Comparison of ENCODE assay signal across 8 mouse cellular contexts in genomic region chr11:72135383-72136158, GRCm38 (mm10). TPM values are rescaled to one million over a fixed set of nuclear protein-coding genes. Genes with fewer than 3 reads are reported as not detected.
DNase-seq lines count a peak whose midpoint lies in the region; ATAC-seq and TF ChIP-seq lines count a peak whose summit lies in the region.

Gene Pitpnm3, minus strand, starts transcription at chr11:72135778.

- H3K9ac ChIP-seq in kidney, postnatal 0 days (ENCODE audit: low read depth, low read length) = peak within 1 kb of the TSS; percentile 52

- TF ChIP-seq POLR2A in lung, adult 2 months (IDR thresholded peaks at IDR 0.05; ENCODE audit: borderline replicate concordance, extremely low read depth, low read depth, low read length) = no peak

- H3K4me2 ChIP-seq in kidney, postnatal 0 days (ENCODE audit: low read length) = peak within 1 kb of the TSS; percentile 85

- WGBS in kidney, postnatal 0 days = 2% methylated on average over 71 of the region's 107 CpGs
- WGBS in lung, adult 2 months = 2% methylated on average over 97 of the region's 107 CpGs

- H3K4me1 ChIP-seq in kidney, postnatal 0 days (replicated peaks; ENCODE audit: insufficient read depth, low read length) = peaks cover 9% of the 10 kb centered on the region; the same call in 1 of the 2 replicates
- H3K4me1 ChIP-seq in lung, adult 2 months (ENCODE audit: control insufficient read depth, insufficient read depth, low read length) = peaks cover 32% of the 10 kb centered on the region

- TF ChIP-seq CTCF in kidney, postnatal 0 days (IDR thresholded peaks at IDR 0.05; ENCODE audit: low read depth) = no peak
- no peak for TF ChIP-seq CTCF in lung, adult 2 months (IDR thresholded peaks at IDR 0.05; ENCODE audit: insufficient read depth, low read length)

- peak; percentile 37 for DNase-seq in ovary, adult 18-20 months (ENCODE audit: low spot score)
- no peak for DNase-seq in ovary, postnatal 14 days (ENCODE audit: low spot score)
- DNase-seq in embryo, embryonic 10.5 days (ENCODE audit: low spot score) = peak; percentile 40
- peak; percentile 52 to 53 for DNase-seq in heart, adult 18-20 months
- no peak for DNase-seq in kidney, postnatal 0 days (ENCODE audit: low spot score)
- peak; percentile 67 for DNase-seq in lung, adult 2 months
- DNase-seq in right cerebral cortex, adult 2 months (ENCODE audit: low spot score in 2 of 2) = peak; percentile 44 to 58
- no peak for DNase-seq in spleen, postnatal 4 days (ENCODE audit: low spot score in 2 of 2)

- peak within 1 kb of the TSS; percentile 50 for H3K4me3 ChIP-seq in kidney, postnatal 0 days (replicated peaks; ENCODE audit: low read depth, low read length)
- H3K4me3 ChIP-seq in lung, adult 2 months (replicated peaks; ENCODE audit: extremely low read depth, low read depth, low read length) = peak within 1 kb of the TSS; percentile 67

- H3K36me3 ChIP-seq in kidney, postnatal 0 days (ENCODE audit: insufficient read depth, low read length) = no peaks in the 10 kb centered on the region

- no peak within 1 kb of the TSS for H3K27ac ChIP-seq in kidney, postnatal 0 days

- H3K27me3 ChIP-seq in kidney, postnatal 0 days (ENCODE audit: insufficient read depth, low read length) = peaks cover 13% of the 10 kb centered on the region; the same call in 1 of the 2 replicates

- ATAC-seq in kidney, postnatal 0 days (replicated peaks; ENCODE audit: low FRiP score, low read depth) = 0 out of 2 replicates have a peak, but pooled peaks have one; percentile 23

- H3K9me3 ChIP-seq in kidney, postnatal 0 days (replicated peaks; ENCODE audit: low read length) = no peaks in the 10 kb centered on the region

RNA-seq across cellular contexts. Expression of gene Pitpnm3, which starts in this region (rescaled TPM):
- 1 to 10 TPM; 1.1 to 1.3 TPM for total RNA-seq in heart, adult 18-20 months (2021)
- polyA plus RNA-seq in kidney, postnatal 0 days (2015; fragmentation: Nextera tagmentation; extraction: Ambion mirVana) = 0.42 and 0.45 TPM in 2 replicates
- 26.9 and 30.0 TPM in 2 replicates for polyA plus RNA-seq in lung, adult 2 months (2012; rRNA removed)

Comparison
In these comparisons a context has a peak if more than half of its experiments do, and no peak if none do; other contexts are left out.
1. RNA of gene Pitpnm3 (polyA plus RNA-seq): 26.9 to 30.0 TPM in lung, adult 2 months; 0.42 to 0.45 TPM in kidney, postnatal 0 days; every median in the first group is over 10 times any median in the second.
2. DNase-seq: peak in ovary, adult 18-20 months (single experiment), embryo, embryonic 10.5 days (single experiment), heart, adult 18-20 months (2 of 2), lung, adult 2 months (single experiment) and right cerebral cortex, adult 2 months (2 of 2); none in ovary, postnatal 14 days (single experiment), kidney, postnatal 0 days (single experiment) and spleen, postnatal 4 days (0 of 2).
3. Peak in ATAC-seq, H3K4me3 ChIP-seq, H3K9ac ChIP-seq and H3K4me2 ChIP-seq in kidney, postnatal 0 days; RNA of the gene not detected or under 1 TPM.